Mouse (Mus musculus) right cerebral cortex, postnatal 25 days (tissue): ENCODE results near the gene Ppia.
"Not testable (repeated sequence)": the region's sequence is repeated elsewhere in the genome, so short reads cannot be mapped to it uniquely, and the experiment has no call there.

Experiments
- DNase-seq: peaks from one replicate; pipeline ENCODE4 v3.0.0; 2022

The Ppia gene

GRCm38 (mm10) chr11:6414751-6415550 is at the start of gene Ppia:
TSS of gene Ppia (plus strand) at chr11:6415443.
- no peak for DNase-seq

DNA sequence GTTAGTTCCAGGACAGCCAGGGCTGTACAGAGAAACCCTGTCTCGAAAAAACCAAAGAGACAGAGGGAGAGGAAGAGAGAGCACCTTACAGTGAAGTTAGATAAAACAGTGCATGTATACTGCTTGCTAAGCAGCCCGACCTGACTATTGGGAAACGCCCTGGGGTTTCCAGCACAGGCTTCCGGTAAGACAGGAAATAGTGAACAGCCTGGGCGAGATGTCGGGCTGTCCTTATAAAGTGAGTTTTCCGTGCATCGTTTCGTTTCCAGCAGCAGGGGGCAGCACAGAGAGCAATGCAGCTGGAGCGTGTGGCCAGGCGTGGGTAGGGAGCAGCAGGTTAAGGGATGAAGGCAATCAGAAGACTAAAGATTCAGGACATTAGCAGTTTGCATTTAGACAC is 49.4 kb upstream of the Ppia start:
- DNase-seq, result peak; percentile 31

DNA sequence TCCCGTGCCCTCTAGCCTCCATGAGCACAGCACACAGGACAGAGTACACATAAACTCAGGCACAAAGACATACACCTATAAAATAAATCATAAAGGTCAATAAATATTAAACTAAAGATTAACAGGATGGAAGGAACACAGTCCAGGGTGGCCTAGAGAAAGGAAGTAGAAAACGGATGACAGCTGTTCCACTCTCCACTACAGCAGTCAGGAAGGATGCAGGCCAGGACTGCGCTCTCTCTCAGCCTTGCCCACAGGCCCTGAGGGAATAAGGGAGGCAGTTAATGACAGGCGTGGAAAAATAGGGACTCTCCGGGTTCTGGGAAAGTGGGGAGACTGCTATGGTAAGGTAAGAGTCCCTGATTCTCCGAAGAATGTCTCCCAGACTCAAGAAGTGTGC is 48.8 kb upstream of the Ppia start:
- no peak for DNase-seq

DNA sequence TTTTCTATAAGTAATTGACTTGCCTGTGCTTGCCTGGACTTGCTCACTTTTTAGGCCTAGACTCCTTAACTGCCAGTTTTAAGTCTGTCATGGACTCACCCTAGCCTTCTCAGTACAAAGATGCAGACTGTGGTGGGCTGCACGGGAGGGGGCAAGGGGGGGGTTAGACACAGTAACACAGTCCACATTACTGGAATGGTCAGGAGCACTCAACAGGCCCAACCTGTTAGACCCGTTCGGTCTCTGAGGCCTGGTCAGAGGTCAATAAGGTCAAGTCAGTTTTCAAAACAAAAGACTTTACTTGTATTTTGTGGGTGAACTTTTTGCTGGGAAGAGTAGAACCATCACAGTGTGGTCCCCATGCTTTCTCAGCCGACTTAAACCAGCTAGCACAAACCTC is 48.1 kb upstream of the Ppia start:
- no peak for DNase-seq

- not testable (repeated sequence) for DNase-seq
Observed at GRCm38 (mm10) chr11:6367986-6368385, 47.3 kb upstream of the Ppia start.

GRCm38 (mm10) chr11:6371376-6372155 is 43.7 kb upstream of the Ppia start:
- DNase-seq, result no peak

DNA sequence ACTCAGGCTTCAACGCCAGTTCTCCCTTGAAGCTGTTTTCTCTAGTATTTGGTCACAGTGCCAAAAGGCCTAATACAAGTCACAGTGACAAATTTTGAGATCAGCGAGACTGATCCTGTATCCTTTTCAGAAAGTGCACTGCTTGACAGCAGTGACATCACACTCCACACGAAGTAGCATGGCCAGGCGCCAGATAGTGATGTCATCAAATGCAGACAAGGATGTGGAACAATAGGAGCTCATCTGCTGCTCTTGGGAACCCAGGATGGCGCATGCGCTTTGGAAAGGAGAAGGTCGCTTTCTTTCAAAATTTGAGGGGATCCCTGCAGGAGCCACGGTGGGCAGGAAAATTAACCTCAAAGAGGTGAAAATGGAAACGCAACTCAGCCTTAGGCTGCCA is 42.5 kb upstream of the Ppia start:
- no peak for DNase-seq

- no peak for DNase-seq
Observed at GRCm38 (mm10) chr11:6380916-6381315, 34.3 kb upstream of the Ppia start.

DNA sequence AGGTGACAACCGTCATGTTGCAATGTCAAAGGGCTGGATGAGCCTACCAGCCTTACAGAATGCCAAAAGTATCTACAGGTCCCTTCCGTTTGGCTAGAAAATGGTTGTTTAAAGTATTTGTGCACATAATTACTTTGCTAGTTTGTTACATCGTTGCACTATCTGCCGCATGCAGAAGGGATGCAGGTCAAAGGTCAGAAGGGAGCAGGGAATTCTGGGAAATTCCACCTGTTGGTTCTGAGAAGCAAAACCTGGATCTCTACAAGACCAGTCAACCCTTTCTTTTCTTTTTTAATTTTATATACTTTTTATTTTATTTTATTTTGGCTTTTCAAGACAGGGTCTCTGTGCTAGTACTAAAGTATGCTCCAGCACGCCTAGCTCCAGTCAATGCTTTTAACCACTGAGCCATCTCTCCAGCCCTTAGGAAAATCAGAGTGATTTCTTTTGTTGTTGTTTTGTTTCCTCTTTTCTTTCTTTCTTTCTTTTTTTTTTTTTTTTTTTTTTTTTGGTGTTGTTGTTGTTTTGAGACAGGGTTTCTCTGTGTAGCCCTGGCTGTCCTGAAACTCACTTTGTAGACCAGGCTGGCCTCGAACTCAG is 27.0 kb upstream of the Ppia start:
- DNase-seq, result no peak

DNA sequence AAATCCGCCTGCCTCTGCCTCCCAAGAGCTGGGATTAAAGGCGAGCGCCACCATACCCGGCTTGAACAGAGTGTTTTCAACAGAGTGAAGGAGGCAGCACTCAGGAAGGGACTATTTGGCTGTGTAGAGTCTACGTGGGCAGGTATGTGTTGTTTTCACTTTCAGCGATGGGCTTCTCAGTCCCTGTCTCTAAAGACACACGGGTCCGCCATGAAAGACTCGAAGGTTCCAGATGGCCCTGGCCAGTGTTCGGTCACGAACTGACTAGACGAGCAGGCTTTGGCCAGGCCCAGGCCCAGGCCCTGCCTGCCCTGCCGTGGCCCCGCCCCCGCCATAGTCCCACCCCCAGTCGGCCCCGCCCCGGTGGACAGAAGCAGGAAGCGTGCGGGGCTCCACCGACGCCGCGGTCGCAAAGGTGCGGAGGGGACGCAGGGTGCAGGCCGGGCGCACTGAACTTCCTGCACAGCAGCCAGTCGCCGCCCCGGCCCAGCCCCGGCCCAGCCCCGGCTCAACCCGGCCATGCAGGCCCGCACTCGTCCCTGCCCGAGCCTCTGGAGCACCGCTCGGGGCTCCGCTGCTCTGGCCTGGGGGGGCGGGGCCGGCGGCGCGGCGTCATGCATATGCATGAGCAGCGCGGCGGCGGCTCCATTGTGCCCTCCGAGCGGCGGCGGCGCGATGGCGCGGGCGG is 26.4 kb upstream of the Ppia start, which contains the start of gene Zmiz2:
Gene Zmiz2, plus strand, starts transcription at position 349 of the 688 bp plus-strand sequence.
- peak; percentile 96 for DNase-seq

DNA sequence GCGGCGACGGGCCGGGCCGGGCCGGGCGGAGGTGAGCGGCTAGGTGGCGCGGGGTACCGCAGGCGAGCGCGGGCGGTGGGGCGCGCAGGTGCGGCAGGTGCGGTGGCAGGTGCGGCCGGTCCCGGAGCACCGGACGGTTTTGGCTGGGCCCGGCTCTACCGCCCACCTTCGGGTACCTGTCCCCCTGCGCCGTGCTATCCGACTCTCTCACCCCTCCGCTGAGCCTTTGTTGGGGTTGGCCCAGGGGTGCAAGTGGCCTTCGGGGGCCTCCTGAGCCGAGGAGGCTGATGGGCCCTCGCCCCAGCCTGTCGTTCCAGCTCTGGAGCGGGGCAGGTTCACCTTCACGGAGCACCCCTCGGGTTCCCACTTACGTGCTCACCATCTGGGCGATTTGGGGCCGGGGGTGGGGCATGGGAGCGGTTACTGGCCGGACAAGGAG is 25.7 kb upstream of the Ppia start:
- DNase-seq, result no peak

GRCm38 (mm10) chr11:6390376-6391053 is 24.7 kb upstream of the Ppia start:
- no peak for DNase-seq

DNA sequence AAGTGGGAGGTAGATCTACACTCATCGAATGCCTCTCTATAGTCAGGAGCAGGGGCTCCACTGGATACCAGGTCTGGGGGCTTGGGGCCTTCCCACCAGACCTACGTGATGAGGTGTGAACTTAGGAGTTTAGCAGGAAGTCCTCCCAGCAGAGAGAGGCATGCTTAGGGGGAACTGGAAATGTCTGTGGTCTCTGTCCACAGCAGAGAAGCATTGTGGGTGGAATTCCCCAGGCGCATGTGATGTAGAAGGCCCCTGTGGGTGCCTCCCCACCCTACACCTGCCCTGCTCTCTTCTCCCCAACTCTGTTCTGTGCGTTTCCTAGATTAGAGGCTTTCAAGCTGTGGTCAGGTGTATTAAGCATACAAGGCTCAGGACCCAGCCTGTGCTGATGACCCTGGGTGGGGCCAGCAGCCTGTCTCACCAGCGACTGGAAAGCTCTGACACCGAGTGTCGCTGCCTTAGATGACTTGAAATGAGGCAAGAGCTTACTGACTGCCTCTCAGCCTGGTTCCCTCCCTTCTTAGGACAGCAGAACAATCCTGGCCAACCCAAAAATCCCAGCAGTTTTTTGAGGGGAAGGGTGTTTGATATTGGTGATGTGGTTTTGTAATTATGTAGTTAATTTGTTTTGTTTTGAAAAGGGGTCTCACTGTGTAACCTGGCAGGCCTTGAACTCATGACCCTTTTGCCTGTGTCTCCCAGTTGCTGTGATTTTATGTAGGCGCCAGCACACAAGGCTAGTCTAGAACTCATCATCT is 23.5 kb upstream of the Ppia start:
- no peak for DNase-seq

- DNase-seq, result no peak
Observed at GRCm38 (mm10) chr11:6392857-6393256, 22.4 kb upstream of the Ppia start.

DNA sequence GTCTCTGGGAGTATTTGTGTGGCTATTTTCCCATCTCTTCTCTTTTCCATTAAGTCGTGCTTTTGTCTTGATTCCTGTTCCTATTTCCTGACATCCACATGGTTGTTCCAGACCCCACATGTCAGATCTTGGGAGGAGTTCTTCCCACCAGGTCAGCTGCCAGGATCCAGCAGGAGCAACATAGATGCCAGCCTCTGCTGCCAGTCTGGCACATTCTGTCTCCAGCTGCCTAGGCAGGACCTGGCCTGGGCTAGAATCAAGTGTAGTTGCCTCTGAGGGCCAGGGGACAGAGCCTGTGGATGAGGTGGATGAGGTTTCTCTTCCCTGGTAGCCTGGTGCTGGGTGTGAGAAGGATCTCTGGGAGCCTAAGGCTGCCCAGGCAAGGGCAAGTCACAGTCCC is 21.4 kb upstream of the Ppia start:
- no peak for DNase-seq

DNA sequence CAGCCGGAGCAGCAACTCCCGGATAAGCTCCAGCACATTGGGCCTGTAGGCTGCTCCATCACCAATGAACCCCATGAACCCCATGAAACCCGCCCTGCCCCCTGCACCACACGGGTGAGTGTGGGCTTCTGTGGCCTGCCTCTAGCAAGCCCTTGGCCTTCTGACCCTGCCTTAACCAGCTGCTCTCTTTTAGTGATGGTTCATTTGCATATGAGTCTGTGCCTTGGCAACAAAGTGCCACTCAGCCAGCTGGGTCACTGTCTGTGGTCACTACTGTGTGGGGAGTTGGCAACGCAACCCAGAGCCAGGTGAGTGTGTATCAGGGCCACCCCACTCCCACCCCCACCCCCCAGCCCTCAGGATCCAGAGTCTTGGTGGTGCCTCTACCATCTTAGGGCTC is 19.7 kb upstream of the Ppia start:
- no peak for DNase-seq

- no peak for DNase-seq
Observed at GRCm38 (mm10) chr11:6398141-6398540, 17.1 kb upstream of the Ppia start.

DNA sequence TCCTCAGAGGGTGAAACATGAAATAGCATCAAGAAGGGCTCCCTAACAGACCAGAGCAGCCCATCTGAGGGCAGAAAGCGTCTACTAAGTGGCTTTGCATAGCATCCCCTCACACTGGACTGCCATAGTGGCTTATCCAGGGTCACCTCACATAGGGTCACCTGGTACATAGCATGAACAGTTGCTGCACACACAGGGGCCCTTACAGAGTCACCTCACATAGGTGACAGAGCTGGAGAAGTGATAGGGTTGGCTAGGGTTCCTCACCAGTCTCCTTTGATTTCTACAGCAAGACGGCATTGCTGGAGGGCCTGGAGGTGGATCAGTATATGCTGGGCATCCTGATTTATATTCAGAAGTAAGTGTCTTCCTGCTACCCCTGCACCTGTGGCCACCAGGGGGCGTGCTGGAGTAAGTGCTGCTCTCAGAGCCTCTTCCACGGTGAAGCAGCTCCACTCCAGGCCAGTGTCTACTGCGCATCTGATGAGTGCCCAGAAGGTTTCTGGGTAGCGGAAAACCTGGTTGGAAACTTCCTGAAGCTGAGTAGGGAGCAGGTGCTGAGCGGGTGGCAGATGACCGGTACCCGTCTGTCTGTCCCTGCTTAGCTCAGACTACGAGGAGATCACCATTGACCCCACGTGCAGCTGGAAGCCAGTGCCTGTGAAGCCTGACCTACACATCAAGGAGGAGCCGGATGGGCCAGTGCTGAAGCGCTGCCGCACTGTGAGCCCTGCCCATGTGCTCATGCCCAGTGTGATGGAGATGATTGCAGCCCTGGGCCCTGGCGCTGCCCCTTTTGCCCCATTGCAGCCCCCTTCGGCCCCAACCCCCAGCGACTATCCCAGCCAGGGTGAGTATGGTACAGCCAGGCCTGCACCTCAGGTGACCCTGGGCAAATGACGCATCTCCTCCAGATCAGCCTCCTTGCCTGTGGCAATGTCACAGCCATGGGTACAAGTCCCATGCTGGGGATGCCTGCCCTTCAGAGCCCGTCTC is 12.4 kb upstream of the Ppia start:
- DNase-seq, result no peak

GRCm38 (mm10) chr11:6403830-6404405 is 11.3 kb upstream of the Ppia start:
- DNase-seq, result no peak
